Mouse (Mus musculus) cortical plate, adult 2 months (tissue): ENCODE measurements around the gene Lmbr1.

Source experiments
- CTCF ChIP-seq: fragments of 200-500 bp; IDR thresholded peaks from 2 replicates; pipeline ENCODE4 v1.5.1; 2011; ENCODE audit warnings: mild to moderate bottlenecking, control low read depth, low read length; ENCODE audit not compliant: insufficient read depth; ENCODE audit errors: extremely low read depth
- POLR2A ChIP-seq: fragments of 200-500 bp; IDR thresholded peaks from 2 replicates; pipeline ENCODE4 v1.6.1; 2011; ENCODE audit warnings: mild to moderate bottlenecking, low read length, control low read depth; ENCODE audit not compliant: insufficient read depth; ENCODE audit errors: extremely low read depth

DNA sequence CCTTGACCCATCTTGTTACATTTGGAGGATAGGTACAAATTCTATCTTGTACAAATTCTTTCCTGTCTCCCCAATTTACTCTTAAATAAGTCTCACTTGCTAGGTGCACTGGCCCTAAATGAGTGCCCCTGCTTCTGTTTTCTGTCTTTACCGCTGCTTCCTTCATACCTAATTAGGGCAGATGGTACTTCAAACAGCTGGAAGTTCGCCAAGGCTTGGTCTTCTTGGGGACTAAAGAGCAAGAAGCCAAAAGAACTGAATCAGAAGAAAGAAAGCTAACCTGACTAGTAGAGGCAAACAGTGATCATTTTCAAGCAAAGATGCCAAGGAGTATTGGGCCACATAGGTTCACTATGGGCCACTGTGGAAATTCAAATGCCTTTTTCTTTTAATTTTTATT, 104.8 kb downstream of the Lmbr1 start:
- TF ChIP-seq POLR2A = no peak
- no peak for TF ChIP-seq CTCF
